Mouse (Mus musculus) left cerebral cortex, postnatal 14 days (tissue): ENCODE measurements at regions not wholly inside any gene's neighbourhood (a gene's known extent, or its start where the extent isn't known, plus 50 kb on each side); places are given as distances from the start of the nearest gene placed in this dataset.

Source experiments
- DNase-seq, 2 experiments: peaks; one replicate each; pipeline ENCODE4 v3.0.0; 2021 to 2022; ENCODE audit warnings: low spot score in 2 of 2, mixed read lengths in 1 of 2
- intact Hi-C: fragments of 180-260 bp; cut with DNase I; formaldehyde crosslinking; loops from one replicate; pipeline ENCODE4 v1.15.1; 2025

GRCm38 (mm10) chr2:97849216-97849615 lies 812.8 kb upstream of the Gm10801 start:
- DNase-seq: peak in 1 of 2 experiments; percentile 6

GRCm38 (mm10) chr2:97871276-97871675 lies 790.8 kb upstream of the Gm10801 start:
- no peak for DNase-seq
- intact Hi-C loops: no loop called here

More at GRCm38 (mm10) chr2:97849216-97849615, 812.8 kb upstream of the Gm10801 start:
- intact Hi-C loops: no loop called here
